Mouse (Mus musculus): ENCODE results near the gene Tmem135. TPM values are rescaled to one million over a fixed set of nuclear protein-coding genes. Genes with fewer than 3 reads are reported as not detected.

Tmem135 gene
- total RNA-seq, 2 experiments from 2014 or later: 42.5 to 49.6 TPM

DNA sequence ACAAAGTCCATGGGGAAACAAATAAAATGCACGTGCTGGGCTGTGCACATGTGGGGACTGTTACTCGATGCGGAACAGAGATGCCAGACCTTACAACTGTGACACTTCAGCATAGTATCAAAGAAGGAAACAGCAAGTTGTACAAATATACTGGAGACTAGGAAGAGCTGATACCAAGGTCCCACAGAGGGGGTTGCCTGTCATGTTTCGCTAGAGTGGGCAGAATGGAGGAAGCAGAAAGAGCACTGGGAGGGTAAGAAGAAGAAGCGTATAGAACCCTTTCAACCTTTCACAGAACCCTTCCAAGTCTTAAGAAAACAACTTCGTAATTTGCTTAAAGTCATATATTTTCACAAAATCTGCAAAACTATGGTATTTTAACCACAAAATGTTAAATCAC, 134.2 kb downstream of the Tmem135 start:
- intact Hi-C loops (cut with DNase I): loop anchor here (5.0 kb wide), 3 partner anchors 67 to 142 kb away; no protein-coding TSS in a partner anchor
- DNase-seq (ENCODE audit: low spot score): no peak

DNA sequence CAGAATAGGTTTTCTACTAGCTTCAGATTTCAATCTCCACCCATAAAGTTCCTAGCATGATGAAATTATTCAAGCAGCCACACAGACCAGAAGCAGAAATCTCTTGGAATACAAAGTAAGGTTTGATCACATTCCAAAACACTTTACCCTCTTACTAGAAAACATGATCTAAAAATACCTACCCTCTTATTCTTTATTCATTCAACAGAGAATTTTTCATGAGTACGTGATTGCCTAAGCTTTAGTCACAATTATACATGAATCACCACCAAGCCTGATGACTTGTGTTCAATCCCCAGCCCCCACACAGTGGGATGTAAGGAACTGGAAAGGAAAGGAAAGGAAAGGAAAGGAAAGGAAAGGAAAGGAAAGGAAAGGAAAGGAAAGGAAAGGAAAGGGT, 136.5 kb downstream of the Tmem135 start:
- intact Hi-C loops (cut with DNase I): loop anchor here (5.0 kb wide), 3 partner anchors 70 to 145 kb away; no protein-coding TSS in a partner anchor

DNA sequence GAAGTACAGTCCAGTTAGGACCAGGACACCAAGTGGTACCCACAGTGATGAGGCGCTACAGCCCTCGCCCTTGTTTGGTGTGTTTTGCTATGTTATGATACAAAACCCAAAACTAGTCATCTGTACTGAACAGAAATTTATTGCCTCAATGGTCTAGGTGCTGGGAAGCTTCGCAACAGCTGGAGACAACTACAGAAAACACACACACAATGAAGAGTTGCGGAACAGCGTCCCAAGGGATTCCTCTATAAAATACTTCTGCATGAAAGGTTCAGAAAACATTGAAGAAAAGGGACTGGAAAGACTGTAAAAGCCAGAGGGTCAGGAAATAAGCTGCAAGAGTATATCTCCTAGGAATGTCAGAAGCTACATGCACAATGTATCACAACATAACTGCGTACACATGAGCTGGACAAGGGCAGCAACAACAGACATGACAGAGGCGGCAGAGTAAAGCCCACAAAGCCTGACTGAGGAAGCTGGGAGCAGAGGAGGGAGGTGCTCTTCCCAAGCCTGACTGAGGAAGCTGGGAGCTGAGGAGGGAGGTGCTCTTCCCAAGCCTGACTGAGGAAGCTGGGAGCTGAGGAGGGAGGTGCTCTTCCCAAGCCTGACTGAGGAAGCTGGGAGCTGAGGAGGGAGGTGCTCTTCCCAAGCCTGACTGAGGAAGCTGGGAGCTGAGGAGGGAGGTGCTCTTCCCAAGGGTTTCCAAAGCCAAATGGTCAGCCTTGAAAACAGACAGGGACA, 137.8 kb downstream of the Tmem135 start:
- intact Hi-C loops (cut with DNase I): loop anchor here (5.0 kb wide), 3 partner anchors 71 to 146 kb away; no protein-coding TSS in a partner anchor
- no peak for DNase-seq (ENCODE audit: low spot score)

More for the DNA sequence above, 136.5 kb downstream of the Tmem135 start:
- no peak for DNase-seq (ENCODE audit: low spot score)

DNA sequence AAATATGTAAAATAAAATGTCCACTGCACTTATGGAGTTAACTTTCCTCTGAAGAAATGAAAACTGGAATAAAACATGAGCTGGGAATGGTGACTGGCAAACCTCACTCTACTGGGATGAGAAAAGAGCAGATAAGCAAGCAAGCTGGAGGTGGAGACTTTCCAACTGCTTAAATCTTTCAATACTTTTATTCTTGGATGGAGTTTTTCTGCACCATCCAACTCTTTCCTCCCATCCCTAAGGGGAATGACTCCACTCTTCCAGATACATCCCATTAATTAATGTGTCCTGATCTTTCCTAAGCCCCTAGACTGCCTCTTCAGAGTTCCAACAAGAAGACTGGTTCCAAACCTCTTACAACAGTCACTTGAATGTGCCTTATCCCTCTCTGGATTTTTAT, 143.1 kb downstream of the Tmem135 start:
- intact Hi-C loops (cut with DNase I): no loop called here
- no peak for DNase-seq (ENCODE audit: low spot score)

DNA sequence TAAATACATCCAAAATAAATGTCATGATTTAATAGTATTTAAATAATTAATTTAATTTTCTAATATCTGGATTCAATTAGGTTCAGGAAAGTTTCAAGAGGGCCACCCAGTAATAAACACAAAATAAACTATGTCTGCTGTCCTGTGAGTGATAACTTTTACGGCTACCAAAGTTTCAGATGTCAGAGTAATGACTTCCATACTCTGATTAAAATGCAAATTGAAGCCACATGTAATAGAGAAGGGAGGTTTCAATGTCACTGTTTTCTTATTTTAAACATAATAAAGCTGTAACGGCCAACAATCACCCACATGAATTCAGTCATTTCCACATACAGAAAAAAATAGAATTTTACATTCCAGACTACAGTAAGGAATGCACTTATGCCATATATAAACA, 145.2 kb downstream of the Tmem135 start:
- intact Hi-C loops (cut with DNase I): no loop called here
- DNase-seq (ENCODE audit: low spot score): no peak

DNA sequence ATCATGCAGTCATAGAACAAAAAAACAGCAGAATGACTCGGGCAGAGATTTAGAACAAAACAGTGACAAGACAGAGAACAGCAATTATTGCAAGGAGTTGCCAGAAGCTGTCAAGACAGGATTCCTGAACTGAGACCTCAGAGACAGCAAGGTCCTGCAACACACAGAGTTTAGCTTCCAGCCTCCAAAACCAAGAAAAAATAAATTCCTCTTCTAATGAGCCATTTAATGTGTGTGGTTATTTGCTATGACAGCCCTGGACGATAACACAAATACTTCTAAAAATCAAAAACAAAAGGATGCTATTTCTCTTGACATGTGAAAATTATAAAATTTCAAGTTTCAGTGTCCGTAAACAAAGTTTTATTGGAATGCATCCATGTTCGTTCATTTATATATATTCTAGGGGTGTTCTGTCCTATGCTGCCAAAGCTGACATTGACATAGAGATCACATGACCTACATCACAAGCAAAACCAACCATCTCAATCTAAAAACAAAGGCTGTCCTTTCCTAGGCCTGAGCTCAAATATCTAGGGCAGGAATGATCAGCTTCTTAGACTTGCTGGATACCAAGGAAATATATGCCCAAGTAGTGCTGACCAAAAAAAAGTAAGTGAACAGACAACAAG, 146.0 kb downstream of the Tmem135 start:
- no peak for DNase-seq (ENCODE audit: low spot score)

DNA sequence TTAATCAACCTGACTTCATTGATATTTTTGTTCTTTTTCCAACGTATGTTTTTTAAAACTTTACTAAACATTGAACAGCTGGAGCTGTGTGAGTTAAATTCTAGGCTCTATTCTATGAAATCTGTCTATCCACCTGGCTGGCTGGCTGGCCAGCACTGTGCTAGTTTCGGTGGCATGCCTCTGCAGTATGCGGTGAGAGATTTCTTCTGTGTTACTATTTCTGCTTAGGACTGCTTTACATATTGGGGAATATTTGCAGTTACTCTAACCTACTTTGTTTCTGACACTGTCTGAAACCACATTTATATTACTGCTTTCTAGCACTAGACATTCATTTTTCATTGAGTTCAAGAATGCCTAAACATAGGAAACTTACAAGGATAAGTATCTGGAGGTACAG, 150.2 kb downstream of the Tmem135 start:
- DNase-seq (ENCODE audit: low spot score): no peak
- intact Hi-C loops (cut with DNase I): no loop called here

More for the DNA sequence above, 146.0 kb downstream of the Tmem135 start:
- intact Hi-C loops (cut with DNase I): no loop called here

DNA sequence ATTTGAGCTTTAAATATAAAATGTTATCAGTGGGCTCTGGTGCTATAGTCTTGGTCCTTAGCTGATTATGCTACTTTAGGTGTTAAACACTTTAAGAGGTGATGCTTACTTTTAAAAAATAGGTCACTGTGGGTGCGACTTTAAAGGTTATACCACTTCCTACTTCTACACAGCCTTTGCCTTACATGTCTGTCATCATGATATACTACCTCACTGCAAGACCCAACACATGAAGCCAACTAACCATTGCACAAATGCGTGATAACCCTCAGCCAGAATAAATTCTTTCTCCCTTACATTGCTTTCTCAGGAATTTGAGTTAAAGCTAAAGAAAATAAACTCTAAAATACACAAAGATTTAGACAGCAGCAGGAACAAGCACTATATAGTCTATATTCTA, 150.7 kb downstream of the Tmem135 start:
- intact Hi-C loops (cut with DNase I): no loop called here
- DNase-seq (ENCODE audit: low spot score): no peak

DNA sequence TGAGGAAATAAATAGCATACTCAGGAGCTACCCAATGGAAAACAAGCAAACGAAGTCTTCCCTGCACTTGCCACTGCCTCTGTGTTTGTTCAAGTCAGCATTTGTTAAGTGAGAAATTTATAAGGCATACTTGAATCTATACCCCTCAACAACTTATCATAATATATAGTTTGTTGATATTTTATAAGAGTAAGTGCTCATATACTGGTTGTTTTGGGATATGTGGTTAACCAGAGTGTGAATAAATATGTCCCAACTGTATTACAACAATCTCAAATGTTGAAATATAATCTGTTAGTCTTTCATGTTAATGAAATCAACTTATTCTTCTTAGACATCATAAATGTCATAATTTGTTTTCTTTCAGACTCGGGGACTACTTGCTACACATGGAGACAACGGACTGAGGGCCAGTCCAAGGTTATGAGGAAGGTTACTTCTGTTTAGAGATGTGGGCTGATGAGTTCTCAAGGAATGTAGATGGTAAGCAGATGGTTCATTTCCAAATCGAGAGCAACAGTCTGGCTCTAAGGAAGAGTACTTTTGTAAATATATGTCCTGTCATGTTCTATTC, 152.1 kb downstream of the Tmem135 start:
- intact Hi-C loops (cut with DNase I): no loop called here
- DNase-seq (ENCODE audit: low spot score): no peak

DNA sequence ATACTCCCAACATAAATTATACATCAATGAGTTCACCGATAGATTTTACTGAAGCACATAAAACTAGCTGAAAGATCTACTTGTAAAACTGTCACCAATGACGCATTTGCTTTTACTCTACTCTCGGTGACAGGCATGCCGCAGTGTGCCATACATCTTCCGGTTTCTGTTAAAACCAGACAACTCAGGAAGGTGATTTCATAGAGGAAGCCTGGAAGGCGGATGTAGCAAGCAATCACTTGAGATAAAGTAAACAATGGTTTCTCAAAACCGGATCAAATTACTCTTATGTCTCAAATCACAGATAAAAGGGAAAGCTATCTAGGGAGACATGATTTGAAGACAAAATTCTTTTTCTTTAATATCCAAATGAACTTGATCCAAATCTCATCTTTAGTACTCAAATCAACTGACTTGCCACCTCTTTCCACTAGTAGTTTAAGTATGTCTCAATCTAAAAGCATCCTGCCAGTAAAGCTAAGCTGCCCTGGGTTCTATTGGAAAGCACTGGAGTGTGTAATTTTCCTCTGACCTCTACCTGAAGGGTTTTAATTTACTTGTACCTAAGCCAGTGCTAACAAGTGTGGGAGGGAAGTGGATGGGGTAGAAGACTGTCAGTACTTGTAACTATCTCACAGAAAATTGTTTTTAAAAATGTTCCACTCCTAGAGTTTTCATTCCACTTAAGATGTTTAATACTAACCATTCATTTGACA, 155.7 kb downstream of the Tmem135 start:
- no peak for DNase-seq (ENCODE audit: low spot score)
- intact Hi-C loops (cut with DNase I): no loop called here

DNA sequence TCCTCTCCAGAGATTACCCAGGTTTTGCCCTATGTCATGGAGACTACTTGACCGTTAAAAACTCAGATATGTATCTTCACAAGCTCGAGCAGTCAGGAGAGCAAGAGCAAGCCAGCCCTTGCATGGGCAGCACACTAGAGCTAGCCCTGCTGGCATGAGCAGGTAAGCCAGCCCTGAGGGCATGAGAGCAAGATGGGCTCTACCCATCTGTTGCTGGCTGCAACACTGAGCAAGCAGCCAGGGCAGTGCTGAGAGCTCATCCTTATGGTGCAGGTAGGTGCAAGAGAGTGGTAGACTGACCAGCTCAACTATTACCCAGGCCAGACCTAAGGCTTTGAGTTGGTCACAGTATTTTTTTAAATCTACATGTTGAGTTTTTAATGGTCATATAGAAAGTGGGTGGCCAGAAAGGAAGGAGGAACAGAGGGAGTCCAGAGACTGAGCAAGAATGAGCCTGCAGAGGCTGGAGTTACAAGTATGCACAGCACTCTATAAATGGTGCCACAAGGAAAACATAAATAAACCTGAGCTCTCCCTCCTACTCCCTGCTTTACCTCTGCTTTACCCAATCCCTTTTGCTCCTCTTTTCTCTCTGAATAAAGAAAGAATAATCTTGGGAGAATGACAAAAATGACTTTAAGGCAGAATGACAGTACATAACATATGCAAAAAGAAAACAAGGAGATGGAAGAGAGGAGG, 156.9 kb downstream of the Tmem135 start:
- no peak for DNase-seq (ENCODE audit: low spot score)
- intact Hi-C loops (cut with DNase I): no loop called here

DNA sequence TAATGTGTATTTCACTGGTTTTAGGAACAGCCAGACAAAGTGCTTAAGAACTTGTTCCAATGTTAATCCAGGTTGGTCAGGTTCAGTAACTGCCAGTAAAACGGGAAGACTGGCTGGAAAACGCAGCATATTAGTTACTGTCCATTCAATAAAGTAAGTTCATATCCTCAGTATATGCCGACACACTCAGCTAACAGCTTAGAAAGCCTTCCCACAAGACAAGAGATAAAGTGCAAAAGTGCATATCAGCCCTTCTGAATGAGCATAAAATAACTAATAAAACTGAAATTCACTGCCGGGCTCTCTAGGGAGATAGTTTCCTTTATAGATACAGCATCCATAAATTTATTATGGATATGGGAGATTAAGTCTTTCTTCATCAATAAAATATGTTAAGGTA, 161.5 kb downstream of the Tmem135 start:
- intact Hi-C loops (cut with DNase I): loop anchor here (5.0 kb wide), 1 partner anchor 35 kb away; no protein-coding TSS in a partner anchor
- DNase-seq (ENCODE audit: low spot score): no peak

DNA sequence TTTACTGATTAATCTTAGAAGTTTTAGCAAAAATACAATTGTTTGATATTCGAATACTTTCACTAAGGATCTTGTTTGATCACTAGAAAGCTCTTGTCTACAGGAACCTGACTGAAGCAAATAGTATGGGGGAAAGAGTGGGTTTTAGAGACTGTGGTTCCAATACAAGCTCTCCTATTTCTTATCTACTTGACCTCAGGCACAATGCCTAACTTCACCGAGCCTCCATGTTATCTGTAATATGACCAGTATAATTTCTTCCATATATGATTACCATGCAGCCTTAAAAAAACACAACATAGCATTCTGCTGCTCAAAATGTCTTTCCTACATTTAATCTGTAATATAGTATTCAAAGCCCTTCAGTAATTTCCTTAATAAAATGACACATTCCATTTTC, 161.9 kb downstream of the Tmem135 start:
- intact Hi-C loops (cut with DNase I): loop anchor here (5.0 kb wide), 1 partner anchor 35 kb away; no protein-coding TSS in a partner anchor
- no peak for DNase-seq (ENCODE audit: low spot score)

DNA sequence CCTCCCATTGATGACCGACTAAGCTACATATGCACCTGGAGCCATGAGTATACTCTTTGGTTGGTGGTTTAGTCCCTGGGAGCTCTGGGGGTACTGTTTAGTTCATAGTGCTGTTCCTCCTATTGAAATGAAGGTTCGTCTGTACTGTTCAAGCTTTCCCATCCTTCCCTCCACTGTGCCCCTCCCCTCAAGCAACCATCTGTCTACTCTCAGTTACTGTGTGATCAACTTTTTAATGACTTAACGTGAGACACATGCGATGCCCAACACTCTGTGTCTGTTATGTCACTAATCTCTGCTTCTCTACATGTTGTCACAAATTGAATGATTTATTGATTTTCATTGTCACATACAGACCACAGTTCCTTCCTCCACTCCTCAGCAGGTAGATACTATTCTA, 164.4 kb downstream of the Tmem135 start:
- DNase-seq (ENCODE audit: low spot score): no peak

DNA sequence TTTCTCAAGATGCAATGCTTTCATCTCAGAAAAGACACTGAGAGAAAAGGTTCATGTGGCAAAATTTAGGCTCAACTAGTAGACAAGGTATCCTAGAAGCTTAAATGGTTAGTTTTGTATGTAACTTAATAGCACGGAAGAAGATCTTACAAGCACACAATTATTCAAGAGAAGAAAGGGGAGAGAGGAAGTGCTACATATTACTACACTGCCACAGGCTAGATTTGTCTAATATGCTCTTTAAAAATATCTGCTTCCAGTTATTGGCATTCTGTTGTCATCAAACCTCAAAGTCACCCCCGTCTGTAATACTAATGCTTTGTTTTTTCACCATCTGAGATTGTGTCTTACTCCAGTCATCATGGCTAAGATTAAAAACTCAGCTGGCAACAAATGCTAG, 167.4 kb downstream of the Tmem135 start:
- DNase-seq (ENCODE audit: low spot score): no peak
- intact Hi-C loops (cut with DNase I): no loop called here

More for the DNA sequence above, 164.4 kb downstream of the Tmem135 start:
- intact Hi-C loops (cut with DNase I): no loop called here

DNA sequence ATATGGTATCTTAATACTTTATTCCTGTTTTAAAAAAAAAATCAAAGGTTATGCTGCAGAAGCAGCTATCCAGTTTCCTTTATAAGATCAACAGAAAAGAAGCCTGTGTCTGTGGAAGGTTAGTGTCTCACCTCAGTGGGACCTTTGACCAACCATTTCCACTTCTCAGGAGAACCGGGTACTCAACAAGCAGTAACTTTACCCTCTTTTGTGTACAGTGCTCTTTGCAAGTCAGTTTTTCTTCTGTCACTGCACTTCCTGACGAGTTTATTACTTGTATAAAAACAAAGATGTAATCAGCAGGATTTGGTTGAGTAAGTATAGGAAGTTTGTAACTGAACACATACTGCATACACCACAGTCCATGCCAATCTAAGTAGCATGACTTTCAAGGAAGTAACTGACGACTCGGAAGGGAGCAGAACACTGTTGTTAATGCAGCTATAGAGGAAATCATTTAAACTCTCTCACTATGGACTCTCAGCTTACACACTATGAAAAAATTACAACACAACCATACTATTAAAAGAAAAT, 168.0 kb downstream of the Tmem135 start:
- intact Hi-C loops (cut with DNase I): no loop called here
- no peak for DNase-seq (ENCODE audit: low spot score)

DNA sequence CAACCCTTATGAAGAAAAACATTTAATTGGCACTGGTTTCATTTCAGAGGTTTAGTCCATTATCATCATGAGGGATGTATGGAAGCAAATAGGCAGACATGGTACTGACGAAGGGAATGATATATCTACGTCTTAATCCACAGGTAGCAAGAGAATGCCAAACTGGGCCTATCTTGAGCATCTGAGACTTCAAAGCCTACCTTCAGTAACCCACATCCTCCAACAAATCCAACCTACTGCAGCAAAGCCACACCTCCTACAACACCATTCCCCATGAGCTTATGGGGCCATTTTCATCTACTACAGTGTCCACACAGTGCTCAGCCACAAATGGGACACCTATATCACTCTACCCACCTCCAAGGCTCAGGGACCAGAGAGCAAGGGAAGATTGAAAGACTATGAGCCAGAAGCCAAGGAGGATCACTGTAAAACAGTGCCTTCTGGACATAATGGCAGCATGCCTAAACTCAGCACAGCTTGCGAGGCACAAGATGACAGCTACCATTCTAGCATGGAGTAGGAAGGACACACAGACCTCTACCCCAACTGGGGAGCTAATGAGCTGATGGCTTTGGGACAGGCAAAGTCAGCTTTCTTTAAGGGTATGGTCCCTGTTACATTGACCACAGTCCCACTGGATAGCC, 171.4 kb downstream of the Tmem135 start:
- DNase-seq (ENCODE audit: low spot score): no peak
- intact Hi-C loops (cut with DNase I): no loop called here

DNA sequence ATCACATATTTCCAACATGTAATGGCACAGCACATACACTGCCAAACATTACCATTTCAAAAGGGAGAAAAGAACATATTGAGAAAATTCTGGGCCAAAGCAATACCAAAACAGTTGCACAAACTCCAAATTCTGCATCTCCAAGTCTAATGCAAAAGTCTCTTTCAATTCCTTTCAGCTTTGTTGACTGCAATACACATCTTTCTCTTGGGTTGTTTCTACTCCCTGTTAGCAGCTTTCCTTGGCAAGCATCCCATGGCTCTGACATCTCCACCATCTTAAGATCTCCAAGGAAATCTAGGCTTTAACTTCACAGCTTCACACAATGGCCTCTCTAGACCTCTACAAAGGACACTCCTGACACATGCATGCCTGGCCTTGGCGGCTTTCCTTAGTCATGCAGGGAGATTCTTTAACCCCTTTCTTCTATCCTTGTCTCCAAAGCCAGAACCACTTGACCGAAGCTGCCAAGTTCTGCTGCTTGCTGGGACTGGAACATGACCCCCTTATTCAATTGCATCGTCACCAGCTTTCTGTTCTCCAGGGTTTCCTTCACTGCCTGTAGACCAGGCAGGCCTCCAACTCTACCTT, 172.7 kb downstream of the Tmem135 start:
- intact Hi-C loops (cut with DNase I): no loop called here
- no peak for DNase-seq (ENCODE audit: low spot score)

DNA sequence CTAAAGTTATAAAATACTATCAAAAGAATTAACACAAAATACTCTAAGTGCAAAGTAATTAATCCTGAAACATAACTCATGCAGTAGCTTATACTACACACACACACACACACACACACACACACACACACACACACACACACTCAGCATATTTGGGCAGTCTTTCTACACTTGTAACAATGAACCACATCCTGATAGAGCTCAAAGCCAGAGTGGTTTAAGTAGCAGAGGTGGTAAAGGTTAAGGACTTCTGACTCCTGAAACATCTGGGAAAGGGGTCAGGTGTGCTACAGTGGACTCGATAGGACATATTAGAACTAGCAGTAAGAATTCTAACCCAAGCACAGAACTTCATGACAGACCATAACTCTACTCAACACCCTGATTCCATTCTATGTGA, 181.4 kb downstream of the Tmem135 start:
- DNase-seq (ENCODE audit: low spot score): no peak
- intact Hi-C loops (cut with DNase I): no loop called here

All from heart, postnatal 25 days (tissue).